Mouse (Mus musculus): Measurements from ENCODE around the gene Gm13694.
"Not testable (repeated sequence)": the region's sequence is repeated elsewhere in the genome, so short reads cannot be mapped to it uniquely, and the experiment has no call there.

Gene Gm13694

DNA sequence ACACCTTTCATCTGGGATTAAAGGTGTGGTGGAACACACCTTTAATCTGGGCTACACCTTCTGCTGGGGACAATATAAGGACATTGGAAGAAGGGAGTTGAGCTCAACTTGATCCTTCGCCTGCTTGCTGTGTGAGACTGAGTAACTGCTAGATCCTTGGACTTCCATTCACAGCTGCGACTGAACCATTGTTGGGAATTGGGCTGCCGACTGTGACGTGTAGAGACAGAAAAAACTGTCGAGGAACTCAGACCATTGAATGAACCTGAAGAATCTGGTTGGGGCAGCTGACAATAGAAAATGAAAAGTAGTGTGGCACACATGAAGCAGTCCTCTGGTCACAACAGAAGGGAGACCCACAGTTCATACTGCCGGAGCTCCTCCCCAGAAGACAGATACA is at the start of gene Gm13694:
Gene Gm13694, plus strand, starts transcription at position 301 of the 400 bp plus-strand sequence.
- not testable (repeated sequence) for DNase-seq (ENCODE audit: low read depth, low spot score)

DNA sequence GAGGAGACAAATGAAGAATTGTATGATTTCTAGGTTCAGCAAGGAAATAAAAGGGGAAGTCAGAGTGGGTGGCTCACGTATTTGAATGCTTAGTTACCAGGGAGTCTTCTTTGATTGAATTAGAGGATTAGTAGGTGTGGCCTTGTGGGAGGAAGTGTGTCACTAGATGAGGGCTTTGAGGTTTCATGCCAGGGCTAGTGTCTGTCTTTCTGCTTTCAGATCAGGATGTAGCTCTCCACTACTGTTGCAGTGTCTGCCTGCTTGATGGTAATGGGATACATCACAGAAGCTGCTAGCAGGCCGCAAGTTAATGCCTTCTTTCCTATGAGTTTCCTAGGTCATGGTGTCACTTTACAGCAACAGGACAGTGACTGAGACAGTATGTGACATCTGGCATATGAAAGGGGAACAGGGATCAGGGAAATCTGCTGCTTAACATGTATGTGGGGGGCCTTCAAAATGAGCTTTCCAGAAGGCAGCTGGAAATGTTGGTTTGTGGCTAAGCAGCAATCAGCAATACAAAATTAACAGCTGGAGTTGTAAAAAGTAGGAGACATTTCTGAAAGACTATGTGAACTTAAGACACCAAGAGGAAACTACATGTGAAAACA is 49.1 kb upstream of the Gm13694 start:
- no peak for DNase-seq (ENCODE audit: low read depth, low spot score)

DNA sequence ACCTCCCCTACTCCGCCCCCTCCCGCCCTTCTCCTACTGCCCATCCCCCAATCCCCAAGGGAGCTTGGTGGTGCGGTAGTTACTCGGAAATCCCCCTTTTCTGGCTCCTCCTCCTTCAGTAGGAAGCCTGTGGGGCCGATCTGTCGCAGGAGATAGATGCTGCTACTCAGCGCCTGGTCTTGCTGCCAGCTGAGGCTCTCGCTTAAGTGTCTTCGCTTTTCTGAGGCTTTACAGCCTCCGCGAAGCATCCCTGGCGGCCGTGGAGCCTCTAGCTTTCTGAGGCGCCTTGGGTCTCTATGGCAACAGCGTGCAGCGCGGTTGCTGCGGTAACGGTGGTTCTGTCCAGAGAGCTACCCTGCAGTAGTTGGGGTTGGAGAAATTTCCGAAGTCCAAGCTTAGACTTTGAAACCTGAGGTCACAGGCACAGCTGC is 37.8 kb upstream of the Gm13694 start, which contains the start of gene Zswim2:
Gene Zswim2, minus strand, starts transcription at position 298 of the 431 bp plus-strand sequence.
- DNase-seq (ENCODE audit: low read depth, low spot score): peak; percentile 24

DNA sequence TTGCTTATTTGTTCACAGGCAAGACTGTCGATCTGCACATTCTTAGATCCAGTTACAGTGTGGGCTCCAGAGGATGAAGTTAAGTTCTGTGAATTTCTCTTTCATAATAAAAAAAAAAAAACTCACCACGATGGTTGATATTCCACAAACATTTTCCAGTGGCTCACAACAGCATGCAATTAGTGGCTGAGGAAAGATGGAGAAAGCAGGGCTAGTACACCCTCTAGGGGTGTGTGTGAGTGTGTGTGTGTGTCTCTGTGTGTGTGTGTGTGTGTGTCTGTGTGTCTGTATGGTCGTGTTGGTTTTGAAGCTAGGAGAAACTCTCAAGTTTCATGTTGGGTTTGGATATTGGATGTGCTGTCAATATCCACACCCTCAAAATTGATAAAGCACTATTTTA is 37.4 kb upstream of the Gm13694 start:
- no peak for DNase-seq (ENCODE audit: low read depth, low spot score)

DNA sequence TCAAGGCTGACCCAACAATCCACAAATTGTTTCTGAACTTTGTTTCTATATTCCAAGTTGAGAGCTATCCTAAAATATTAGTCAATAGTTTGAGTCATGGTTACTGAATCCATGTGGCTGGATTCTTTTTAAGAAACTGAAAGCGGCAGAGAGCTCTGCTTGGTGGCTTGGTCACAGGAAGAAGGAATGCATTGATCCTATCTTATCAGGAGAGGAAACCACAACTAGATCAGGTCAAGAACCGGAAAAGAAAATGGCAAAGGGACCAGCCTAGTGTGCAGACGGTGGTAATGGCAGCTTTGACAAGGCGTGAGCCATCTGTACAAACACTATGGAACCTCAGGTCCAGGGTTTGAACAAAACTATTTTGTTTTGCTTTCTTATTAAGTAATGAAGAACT is 36.9 kb upstream of the Gm13694 start:
- no peak for DNase-seq (ENCODE audit: low read depth, low spot score)

DNA sequence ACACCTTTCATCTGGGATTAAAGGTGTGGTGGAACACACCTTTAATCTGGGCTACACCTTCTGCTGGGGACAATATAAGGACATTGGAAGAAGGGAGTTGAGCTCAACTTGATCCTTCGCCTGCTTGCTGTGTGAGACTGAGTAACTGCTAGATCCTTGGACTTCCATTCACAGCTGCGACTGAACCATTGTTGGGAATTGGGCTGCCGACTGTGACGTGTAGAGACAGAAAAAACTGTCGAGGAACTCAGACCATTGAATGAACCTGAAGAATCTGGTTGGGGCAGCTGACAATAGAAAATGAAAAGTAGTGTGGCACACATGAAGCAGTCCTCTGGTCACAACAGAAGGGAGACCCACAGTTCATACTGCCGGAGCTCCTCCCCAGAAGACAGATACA is 23.3 kb upstream of the Gm13694 start, which contains the start of gene Gm13698:
Gene Gm13698, plus strand, starts transcription at position 301 of the 400 bp plus-strand sequence.
- DNase-seq (ENCODE audit: low read depth, low spot score): not testable (repeated sequence)

DNA sequence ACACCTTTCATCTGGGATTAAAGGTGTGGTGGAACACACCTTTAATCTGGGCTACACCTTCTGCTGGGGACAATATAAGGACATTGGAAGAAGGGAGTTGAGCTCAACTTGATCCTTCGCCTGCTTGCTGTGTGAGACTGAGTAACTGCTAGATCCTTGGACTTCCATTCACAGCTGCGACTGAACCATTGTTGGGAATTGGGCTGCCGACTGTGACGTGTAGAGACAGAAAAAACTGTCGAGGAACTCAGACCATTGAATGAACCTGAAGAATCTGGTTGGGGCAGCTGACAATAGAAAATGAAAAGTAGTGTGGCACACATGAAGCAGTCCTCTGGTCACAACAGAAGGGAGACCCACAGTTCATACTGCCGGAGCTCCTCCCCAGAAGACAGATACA is 17.5 kb upstream of the Gm13694 start, which contains the start of gene Gm13693:
Gene Gm13693, plus strand, starts transcription at position 301 of the 400 bp plus-strand sequence.
- not testable (repeated sequence) for DNase-seq (ENCODE audit: low read depth, low spot score)

DNA sequence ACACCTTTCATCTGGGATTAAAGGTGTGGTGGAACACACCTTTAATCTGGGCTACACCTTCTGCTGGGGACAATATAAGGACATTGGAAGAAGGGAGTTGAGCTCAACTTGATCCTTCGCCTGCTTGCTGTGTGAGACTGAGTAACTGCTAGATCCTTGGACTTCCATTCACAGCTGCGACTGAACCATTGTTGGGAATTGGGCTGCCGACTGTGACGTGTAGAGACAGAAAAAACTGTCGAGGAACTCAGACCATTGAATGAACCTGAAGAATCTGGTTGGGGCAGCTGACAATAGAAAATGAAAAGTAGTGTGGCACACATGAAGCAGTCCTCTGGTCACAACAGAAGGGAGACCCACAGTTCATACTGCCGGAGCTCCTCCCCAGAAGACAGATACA is 11.7 kb upstream of the Gm13694 start, which contains the start of gene Gm13695:
Gene Gm13695, plus strand, starts transcription at position 301 of the 400 bp plus-strand sequence.
- DNase-seq (ENCODE audit: low read depth, low spot score): not testable (repeated sequence)

DNA sequence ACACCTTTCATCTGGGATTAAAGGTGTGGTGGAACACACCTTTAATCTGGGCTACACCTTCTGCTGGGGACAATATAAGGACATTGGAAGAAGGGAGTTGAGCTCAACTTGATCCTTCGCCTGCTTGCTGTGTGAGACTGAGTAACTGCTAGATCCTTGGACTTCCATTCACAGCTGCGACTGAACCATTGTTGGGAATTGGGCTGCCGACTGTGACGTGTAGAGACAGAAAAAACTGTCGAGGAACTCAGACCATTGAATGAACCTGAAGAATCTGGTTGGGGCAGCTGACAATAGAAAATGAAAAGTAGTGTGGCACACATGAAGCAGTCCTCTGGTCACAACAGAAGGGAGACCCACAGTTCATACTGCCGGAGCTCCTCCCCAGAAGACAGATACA is 5.9 kb upstream of the Gm13694 start, which contains the start of gene Gm13696:
Gene Gm13696, plus strand, starts transcription at position 301 of the 400 bp plus-strand sequence.
- not testable (repeated sequence) for DNase-seq (ENCODE audit: low read depth, low spot score)

DNA sequence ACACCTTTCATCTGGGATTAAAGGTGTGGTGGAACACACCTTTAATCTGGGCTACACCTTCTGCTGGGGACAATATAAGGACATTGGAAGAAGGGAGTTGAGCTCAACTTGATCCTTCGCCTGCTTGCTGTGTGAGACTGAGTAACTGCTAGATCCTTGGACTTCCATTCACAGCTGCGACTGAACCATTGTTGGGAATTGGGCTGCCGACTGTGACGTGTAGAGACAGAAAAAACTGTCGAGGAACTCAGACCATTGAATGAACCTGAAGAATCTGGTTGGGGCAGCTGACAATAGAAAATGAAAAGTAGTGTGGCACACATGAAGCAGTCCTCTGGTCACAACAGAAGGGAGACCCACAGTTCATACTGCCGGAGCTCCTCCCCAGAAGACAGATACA is 5.7 kb downstream of the Gm13694 start, which contains the start of gene Gm13697:
Gene Gm13697, plus strand, starts transcription at position 301 of the 400 bp plus-strand sequence.
- DNase-seq (ENCODE audit: low read depth, low spot score): not testable (repeated sequence)

DNA sequence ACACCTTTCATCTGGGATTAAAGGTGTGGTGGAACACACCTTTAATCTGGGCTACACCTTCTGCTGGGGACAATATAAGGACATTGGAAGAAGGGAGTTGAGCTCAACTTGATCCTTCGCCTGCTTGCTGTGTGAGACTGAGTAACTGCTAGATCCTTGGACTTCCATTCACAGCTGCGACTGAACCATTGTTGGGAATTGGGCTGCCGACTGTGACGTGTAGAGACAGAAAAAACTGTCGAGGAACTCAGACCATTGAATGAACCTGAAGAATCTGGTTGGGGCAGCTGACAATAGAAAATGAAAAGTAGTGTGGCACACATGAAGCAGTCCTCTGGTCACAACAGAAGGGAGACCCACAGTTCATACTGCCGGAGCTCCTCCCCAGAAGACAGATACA is 11.5 kb downstream of the Gm13694 start, which contains the start of gene Gm13691:
Gene Gm13691, plus strand, starts transcription at position 301 of the 400 bp plus-strand sequence.
- not testable (repeated sequence) for DNase-seq (ENCODE audit: low read depth, low spot score)

DNA sequence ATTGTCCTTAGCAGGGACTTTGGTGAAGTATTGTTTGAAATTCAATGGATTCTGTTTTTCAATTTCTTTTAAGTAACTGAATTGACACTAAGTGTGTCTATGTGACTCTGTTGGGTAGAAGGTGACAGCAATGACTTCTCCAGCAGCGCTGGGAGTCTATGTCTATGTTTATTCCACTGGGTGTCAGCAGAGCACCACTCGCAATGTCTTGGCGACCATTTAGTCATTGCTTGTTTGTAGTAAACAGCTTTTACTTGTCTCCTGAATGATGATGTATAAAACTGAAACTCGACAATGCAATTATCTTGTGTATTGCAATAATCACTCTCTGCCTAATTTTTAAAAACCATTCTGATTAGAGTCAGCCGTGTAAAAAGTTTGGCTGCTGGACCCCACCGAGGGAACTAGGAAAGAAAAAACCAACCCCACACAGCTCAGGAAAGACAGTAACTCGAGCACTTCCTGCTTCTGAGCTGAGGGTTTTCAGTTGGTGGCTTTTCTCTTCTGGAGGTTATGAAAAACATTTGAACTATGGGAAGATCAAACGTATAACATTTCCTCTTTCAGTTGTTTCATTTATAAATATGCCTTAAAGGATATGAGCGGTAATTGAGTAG is 15.0 kb downstream of the Gm13694 start:
- DNase-seq (ENCODE audit: low read depth, low spot score): not testable (repeated sequence)

DNA sequence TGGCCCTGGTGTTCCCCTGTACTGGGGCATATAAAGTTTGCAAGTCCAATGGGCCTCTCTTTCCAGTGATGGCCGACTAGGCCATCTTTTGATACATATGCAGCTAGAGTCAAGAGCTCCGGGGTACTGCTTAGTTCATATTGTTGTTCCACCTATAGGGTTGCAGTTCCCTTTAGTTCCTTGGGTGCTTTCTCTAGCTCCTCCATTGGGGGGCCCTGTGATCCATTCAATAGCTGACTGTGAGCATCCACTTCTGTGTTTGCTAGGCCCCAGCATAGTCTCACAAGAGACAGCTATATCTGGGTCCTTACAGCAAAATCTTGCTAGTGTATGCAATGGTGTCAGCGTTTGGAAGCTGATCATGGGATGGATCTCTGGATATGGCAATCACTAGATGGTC is 15.8 kb downstream of the Gm13694 start:
- not testable (repeated sequence) for DNase-seq (ENCODE audit: low read depth, low spot score)

DNA sequence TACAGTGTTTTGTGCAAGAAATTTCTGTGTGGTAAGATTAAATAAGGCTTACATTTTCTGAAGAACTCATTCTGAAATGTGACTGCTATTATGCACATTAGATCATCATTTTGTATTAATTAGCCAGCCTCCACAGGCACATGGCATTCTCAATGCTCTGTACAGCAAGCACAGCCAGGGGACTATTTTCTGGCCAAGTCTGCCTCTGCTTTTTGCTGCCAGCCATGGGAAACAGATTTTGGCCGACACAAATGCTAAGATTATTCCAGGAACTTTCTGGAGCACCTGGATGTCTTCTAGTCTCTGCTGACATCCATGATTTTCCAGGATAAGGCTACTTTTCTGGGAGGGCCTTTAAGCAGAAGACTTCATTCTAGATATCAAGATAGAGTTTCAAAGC is 30.2 kb downstream of the Gm13694 start:
- no peak for DNase-seq (ENCODE audit: low read depth, low spot score)

DNA sequence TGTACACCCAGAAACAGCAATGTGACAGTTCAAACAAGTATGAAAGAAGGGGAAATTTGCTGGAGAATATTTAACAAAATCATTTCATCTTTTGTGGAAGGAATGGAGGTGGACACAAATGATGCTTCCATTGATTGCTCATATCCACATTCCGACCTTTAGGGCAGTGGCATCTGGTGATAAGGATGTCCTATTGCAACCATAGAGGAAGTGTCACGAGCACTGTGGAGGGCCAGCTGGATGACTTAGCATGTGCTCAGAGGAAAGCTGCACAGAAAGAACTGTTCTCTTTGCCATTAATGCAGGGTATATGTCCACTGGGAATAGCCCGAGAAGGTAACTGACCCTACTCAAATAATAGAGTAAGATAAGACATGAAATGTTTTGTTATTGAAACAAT is 31.1 kb downstream of the Gm13694 start:
- DNase-seq (ENCODE audit: low read depth, low spot score): no peak

DNA sequence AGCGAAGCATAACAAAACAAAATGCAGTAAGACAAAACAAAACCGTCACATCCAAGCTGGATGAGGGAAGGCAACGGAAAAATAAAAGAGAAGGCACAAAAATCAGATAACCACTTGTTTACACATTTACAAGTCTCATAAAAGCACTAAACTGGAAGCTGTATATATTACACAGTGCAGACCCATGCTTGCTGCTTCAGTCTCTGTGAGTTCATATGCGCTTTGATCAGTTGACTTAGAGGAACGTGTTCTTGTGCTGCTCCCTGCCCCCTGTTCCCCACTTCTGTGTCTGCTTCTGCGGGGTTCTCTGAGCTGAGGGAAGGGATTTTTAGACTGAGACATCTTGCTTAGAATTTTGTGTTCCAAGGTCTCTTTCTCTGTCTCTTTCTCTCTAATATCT is 35.8 kb downstream of the Gm13694 start:
- no peak for DNase-seq (ENCODE audit: low read depth, low spot score)

DNA sequence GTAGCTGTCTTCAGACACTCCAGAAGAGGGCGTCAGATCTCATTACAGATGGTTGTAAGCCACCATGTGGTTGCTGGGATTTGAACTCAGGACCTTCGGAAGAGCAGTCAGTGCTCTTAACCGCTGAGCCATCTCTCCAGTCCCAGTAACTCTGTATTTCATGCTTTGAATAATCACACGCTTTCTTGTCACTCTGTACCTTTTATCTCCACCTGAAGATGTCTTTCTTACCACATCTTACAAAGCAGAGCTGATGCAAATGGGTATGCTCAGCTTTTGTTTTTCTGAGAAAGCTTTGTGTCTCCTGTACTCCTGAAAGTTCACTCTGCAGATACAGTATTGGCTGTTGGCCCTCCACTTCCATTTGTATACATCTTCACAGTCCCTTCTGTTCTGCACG is 37.6 kb downstream of the Gm13694 start:
- not testable (repeated sequence) for DNase-seq (ENCODE audit: low read depth, low spot score)

DNA sequence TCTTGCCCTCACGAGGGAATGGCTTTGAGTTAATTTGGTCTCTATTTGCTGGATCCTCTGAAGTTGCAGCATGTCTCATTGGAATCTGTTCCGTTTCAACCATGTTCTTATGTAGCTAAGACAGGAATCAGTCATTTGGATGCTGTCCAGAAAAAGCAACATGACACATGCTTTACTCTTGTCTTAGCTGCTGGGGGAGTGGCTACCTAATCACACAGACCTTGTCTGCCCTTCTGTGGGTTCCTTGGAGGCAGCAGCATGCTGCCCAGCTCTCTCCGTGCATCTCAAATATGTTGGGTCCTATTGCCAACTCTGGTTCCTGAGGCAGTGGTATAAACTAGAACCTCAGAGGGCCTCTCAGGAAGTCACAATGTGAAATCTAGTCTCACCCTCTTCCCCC is 39.6 kb downstream of the Gm13694 start:
- no peak for DNase-seq (ENCODE audit: low read depth, low spot score)

DNA sequence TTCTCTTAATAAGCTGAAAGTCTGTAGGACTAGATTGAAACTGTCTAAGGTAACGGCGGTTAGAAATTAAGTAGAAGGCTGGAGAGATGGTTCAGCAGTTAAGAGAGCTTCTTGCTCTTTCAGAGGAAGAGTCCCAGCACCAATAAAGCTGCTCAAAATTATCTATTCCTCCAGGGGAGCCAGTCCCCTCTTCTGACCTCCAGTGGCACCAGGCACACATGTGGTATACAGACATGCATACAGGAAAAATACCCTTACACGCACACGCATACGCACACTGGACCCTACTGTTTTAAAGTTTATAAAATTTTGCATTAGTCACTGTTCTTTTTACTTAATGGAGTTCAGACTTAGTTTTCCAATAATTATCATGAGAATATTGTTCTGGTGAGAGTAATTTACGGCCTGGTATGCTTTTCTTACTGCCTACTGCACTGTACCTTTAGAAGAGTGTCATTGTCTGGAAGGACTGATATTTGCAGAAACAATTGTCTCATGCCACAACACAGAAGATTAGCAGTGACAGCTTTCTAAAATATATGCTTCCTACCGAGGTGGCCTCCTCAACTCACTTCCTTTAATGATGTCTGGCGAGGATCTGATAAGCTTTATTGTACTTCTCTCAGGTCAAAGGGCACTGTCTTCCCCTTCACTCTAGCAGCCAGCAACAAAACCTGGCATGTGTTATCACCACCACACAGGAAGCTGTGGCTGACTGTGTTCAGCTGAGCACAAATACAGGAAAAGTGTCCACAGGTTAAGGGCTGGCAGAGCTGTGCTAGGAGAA is 41.0 kb downstream of the Gm13694 start:
- no peak for DNase-seq (ENCODE audit: low read depth, low spot score)

DNA sequence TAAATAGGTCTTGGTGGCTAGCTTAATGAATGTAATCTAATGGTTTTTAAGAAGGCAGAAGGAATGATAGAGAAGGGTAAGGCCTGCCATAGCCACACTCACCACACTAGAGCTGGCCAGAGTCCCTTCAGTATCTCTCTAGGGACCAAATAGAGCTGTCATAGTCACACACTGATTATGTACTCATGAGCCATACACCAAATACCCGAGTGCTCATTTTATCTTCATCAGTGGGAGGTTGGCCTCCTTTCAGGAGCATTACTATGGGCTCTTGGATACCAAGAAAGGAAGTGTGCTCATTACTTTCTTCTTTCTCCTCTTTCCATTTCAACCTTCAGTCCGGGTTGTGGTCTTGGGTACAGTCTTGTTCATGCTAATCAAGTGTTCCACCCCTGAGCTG is 43.2 kb downstream of the Gm13694 start:
- no peak for DNase-seq (ENCODE audit: low read depth, low spot score)

DNA sequence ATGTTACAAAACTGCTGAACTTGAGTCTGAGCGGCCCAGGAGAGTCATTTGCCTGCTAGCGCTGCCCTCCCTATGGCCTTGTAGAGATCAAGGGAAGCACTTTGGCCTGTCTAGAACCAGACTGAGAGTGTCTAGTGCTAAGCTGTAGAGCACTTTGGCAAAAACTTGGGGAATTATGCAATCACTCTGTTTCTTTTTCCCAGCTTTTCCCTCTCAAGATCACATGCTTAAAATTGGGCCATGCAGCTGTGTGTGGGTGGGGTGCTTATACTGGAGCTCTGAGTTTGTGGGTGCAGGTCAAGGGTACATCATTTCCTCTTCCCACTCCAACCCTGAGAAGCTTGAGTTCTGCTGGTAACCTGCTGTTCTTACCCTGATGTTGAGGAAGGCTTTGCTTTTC is 44.2 kb downstream of the Gm13694 start:
- no peak for DNase-seq (ENCODE audit: low read depth, low spot score)

DNA sequence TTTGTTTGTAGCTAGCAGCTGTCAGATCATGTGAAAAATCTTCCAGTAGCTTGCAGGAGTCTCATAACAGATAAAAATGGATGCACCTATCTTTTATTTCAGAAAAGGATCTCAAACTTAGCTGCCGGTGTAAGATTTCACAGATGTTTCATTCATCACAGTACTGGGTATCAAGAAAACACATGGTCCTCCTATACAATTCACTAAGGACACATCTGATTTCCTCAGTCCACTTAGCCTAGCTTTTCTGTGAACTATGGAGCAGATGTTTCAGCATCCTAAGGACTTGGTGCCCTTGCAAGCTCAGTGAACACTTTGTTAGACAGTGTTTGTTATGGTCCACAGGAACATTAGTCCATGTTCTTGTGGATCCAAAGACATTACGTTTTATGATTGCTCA is 44.6 kb downstream of the Gm13694 start:
- DNase-seq (ENCODE audit: low read depth, low spot score): no peak

All from retina, postnatal 7 days (tissue).